Mouse (Mus musculus) forebrain, embryonic 13.5 days (tissue): ENCODE measurements around the gene Cd7. TPM values are rescaled to one million over a fixed set of nuclear protein-coding genes. Genes with fewer than 3 reads are reported as not detected.

Source experiments
- ATAC-seq: fragments of 200-750 bp; cut with Nextera tagmentation; 2 replicates; pipeline ENCODE4 v1.8.0; 2017
- H3K27ac ChIP-seq: fragments of 300-500 bp; sonication (generic); 2 replicates; pipeline ENCODE4 v1.5.1; 2015; ENCODE audit warnings: inconsistent platforms, mild to moderate bottlenecking, moderate library complexity
- H3K27me3 ChIP-seq: fragments of 300-500 bp; sonication (generic); 2 replicates; pipeline ENCODE4 v1.6.1; 2015; ENCODE audit warnings: mild to moderate bottlenecking, inconsistent platforms
- H3K36me3 ChIP-seq: fragments of 300-500 bp; sonication (generic); 2 replicates; pipeline ENCODE4 v1.6.1; 2015; ENCODE audit warnings: mild to moderate bottlenecking, inconsistent platforms; ENCODE audit not compliant: poor library complexity, severe bottlenecking
- H3K4me1 ChIP-seq: fragments of 300-500 bp; sonication (generic); 2 replicates; pipeline ENCODE4 v1.6.1; 2015; ENCODE audit warnings: inconsistent platforms
- H3K4me2 ChIP-seq: fragments of 300-500 bp; sonication (generic); 2 replicates; pipeline ENCODE4 v1.6.1; 2015; ENCODE audit warnings: inconsistent platforms, mild to moderate bottlenecking, moderate library complexity
- H3K4me3 ChIP-seq: fragments of 300-500 bp; sonication (generic); 2 replicates; pipeline ENCODE4 v1.5.1; 2015; ENCODE audit warnings: mild to moderate bottlenecking, inconsistent platforms
- H3K9ac ChIP-seq: fragments of 300-500 bp; sonication (generic); 2 replicates; pipeline ENCODE4 v1.6.1; 2015; ENCODE audit warnings: mild to moderate bottlenecking, inconsistent platforms
- H3K9me3 ChIP-seq: fragments of 300-500 bp; sonication (generic); replicated peaks from 2 replicates; pipeline ENCODE4 v1.6.1; 2016; ENCODE audit warnings: inconsistent platforms
- WGBS: fragments of 180-500 bp; shearing (Covaris S2); methylation state at CpG from one replicate; pipeline ENCODE4 v1.1.7; 2015; 5-methylcytosine and 5-hydroxymethylcytosine counted together
- polyA plus RNA-seq: library from polyadenylated mRNA; unstranded; fragments of >200 nt; fragmentation: Nextera tagmentation; extraction: Ambion mirVana; gene quantifications from 2 replicates; pipeline ENCODE4 v1.2.1, GENCODE M21; 2015

The Cd7 gene
- polyA plus RNA-seq, 1 experiment from 2014 or later: not detected

DNA sequence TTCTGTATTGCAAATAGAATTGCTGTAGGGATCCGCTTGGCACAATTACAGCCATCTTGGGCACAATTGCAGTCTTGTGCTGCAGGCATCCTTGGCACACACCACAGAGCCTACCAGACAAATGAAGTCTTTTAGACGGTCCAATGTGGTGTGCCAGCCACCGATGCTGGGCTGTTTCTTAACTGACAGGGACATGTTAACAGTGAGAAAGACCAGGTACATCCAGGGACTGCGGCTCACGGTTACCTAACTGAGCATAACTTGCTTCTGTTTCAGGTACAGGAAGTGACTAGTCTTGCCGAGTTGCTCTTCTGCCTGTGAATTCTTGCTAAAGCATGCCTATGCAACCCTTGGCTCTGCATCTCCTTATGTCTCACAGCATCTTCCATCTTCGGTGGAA, 25.6 kb downstream of the Cd7 start:
- Histone ChIP-seq H3K36me3 (no peaks in the 10 kb centered on the region), H3K9ac (no peak overlapping the region), H3K4me1 (0 out of 2 replicates have a peak, but pooled peaks cover 10% of the 10 kb centered on the region), H3K9me3 (no peaks in the 10 kb centered on the region), H3K4me2 (no peak overlapping the region), H3K27ac (no peak overlapping the region), H3K27me3 (no peaks in the 10 kb centered on the region), H3K4me3 (no peak overlapping the region)
- WGBS: 84% methylated on average over 7 of the region's 7 CpGs
- no peak for ATAC-seq

DNA sequence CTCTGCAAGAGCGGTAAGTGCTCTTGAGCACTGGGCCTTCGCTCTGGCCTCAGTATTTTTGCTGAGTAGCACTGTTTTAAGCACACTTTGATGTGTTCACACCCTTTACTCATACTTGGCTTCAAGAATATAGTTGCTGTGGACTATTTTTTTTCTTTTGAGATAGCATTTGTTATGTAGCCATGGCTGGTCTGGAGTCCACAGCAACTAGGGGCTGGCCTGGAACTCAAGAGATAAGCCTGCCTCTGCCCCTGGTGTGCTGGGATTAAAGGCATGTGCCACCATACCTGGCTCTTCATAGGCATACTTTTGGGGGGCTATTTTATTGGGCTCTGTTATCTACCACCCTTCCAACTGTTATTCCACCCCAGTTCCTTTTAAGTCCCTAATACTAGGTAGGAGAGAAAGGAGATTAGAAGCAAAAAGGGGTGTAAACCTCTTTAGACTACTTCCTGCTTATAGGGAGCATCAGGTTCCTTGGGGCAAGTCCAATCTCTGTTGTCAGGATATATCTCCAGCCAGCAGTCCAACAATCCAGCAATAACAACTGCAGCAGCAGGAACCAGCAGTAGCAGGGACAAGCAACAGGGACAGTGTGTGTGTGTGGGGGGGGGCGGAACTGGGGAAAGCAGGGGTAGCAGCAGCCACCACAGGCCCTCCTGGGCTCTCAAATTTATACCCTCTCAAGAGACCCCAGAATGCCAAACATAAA, 29.0 kb downstream of the Cd7 start:
- Histone ChIP-seq H3K27ac (no peak overlapping the region), H3K9ac (no peak overlapping the region), H3K4me1 (0 out of 2 replicates have a peak, but pooled peaks cover 6% of the 10 kb centered on the region), H3K4me2 (no peak overlapping the region), H3K27me3 (no peaks in the 10 kb centered on the region), H3K9me3 (no peaks in the 10 kb centered on the region), H3K4me3 (no peak overlapping the region), H3K36me3 (no peaks in the 10 kb centered on the region)
- WGBS: 89% methylated on average over 3 of the region's 3 CpGs
- no peak for ATAC-seq

DNA sequence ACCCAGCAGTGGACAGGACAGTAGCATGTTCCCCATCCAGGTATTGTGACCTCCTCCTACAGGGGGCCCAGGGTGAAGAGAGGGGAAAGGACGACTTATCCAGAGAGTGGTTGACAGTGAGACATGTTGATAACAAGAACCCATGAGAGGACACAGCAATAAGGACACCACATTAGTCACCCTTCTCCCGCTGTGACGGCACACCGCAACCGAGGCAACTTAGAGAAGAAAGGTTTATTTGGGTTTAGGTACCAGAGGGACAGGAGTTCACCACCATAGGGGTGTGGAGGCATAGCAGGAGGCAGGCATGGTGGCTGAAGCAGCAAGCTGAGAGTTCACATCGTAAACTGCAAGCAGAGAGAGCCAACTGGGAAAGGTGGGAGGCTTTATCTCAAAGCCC, 33.0 kb downstream of the Cd7 start:
- no peaks in the 10 kb centered on the region for H3K9me3 ChIP-seq
- no peak for ATAC-seq
- H3K4me1 ChIP-seq: no peaks in the 10 kb centered on the region
- H3K9ac ChIP-seq: no peak overlapping the region
- 74% methylated on average over 6 of the region's 6 CpGs for WGBS
- H3K27me3 ChIP-seq: no peaks in the 10 kb centered on the region
- no peak overlapping the region for H3K4me3 ChIP-seq
- H3K27ac ChIP-seq: no peak overlapping the region
- H3K36me3 ChIP-seq: no peaks in the 10 kb centered on the region
- H3K4me2 ChIP-seq: no peak overlapping the region

DNA sequence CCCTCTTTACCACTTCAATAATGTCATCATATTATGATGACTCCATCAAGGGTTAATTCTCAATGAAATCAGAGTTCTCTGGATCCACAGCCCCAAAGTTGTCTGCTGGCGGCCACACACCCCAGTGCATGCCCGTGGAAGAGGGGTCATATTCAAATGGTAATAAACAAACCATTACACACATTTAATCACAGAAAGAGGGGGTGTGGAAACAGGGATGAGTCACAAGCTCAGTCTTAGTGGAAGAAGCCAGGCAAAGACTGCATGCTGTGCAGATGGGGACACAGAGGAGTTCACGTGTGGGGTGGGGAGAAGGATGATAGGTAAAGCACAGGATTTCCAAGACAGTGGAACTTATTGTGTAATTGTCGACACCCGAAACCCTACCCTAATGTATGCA, 34.9 kb downstream of the Cd7 start:
- ATAC-seq: no peak
- 62% methylated on average over 5 of the region's 5 CpGs for WGBS
- no peaks in the 10 kb centered on the region for H3K9me3 ChIP-seq
- H3K36me3 ChIP-seq: peaks cover 2% of the 10 kb centered on the region; the same call in 1 of the 2 replicates
- H3K4me1 ChIP-seq: no peaks in the 10 kb centered on the region
- no peak overlapping the region for H3K9ac ChIP-seq
- H3K27me3 ChIP-seq: no peaks in the 10 kb centered on the region
- no peak overlapping the region for H3K27ac ChIP-seq
- no peak overlapping the region for H3K4me3 ChIP-seq
- H3K4me2 ChIP-seq: no peak overlapping the region

DNA sequence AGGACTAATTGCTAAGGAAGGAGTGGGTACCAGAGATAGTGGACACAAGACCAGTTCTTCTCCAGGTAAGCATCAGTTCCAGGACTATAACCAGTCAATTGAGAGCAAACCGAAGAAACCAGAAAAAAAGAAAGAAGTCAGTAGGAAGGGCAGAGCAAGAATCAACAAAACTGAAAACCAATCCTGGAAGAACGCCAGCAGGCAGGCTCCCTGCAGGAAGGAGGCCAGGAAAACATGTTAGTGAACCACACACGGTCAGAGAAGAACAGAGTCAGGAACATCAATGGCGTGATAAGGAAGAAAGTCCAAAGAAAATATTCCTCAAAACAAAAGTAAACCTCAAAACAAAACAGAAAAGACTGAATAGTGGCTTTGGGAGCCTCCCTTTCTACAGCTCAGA, 37.3 kb downstream of the Cd7 start:
- no peak overlapping the region for H3K9ac ChIP-seq
- ATAC-seq: no peak
- no peak overlapping the region for H3K4me2 ChIP-seq
- no peaks in the 10 kb centered on the region for H3K27me3 ChIP-seq
- peaks cover 4% of the 10 kb centered on the region; the same call in 1 of the 2 replicates for H3K36me3 ChIP-seq
- no peaks in the 10 kb centered on the region for H3K4me1 ChIP-seq
- no peak overlapping the region for H3K4me3 ChIP-seq
- 75% methylated on average over 4 of the region's 4 CpGs for WGBS
- no peaks in the 10 kb centered on the region for H3K9me3 ChIP-seq
- no peak overlapping the region for H3K27ac ChIP-seq

DNA sequence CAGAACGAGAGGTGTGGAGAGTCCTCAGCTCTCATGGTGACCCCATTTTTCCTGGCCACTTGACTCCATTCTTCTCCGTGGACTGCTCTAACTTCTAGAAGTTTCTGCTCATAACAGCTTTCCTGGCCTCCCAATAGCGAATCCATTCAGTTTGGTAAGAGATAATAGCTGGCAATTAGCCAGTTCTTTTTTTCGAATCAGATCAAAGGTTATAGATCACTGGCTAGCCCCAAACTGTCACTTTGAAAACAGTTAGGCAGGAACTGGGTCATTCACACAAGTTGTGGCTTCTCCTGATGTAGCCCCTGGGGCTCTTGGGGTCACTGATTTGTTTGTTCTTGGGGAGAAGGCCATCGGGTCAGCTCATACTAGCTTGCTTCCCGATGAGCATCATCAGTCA, 44.5 kb downstream of the Cd7 start:
- Histone ChIP-seq H3K36me3 (peaks cover 4% of the 10 kb centered on the region; the same call in 1 of the 2 replicates), H3K4me3 (no peak overlapping the region), H3K4me2 (no peak overlapping the region), H3K27ac (no peak overlapping the region), H3K27me3 (no peaks in the 10 kb centered on the region), H3K9me3 (no peaks in the 10 kb centered on the region), H3K9ac (no peak overlapping the region), H3K4me1 (peaks cover 26% of the 10 kb centered on the region)
- no peak for ATAC-seq
- 90% methylated on average over 6 of the region's 6 CpGs for WGBS

DNA sequence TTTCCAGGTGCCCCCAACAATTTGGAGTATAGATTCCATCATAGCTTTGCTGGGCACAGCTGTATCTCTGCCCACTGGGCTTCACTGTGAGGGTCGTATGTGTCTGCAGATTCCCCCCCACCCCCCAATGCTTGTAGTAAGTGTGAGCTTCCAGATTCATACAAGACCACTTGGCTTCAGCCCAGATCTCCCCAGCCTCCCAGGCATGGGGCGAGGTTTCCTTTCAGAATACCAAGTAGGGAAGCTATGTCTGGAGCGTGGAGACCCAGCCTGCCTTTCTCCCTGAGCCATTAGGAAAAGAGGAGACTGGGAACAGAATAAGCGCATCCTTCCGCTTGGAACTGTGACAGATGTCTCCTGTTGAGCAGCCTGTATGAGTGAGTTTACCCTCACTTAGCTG, 45.6 kb downstream of the Cd7 start:
- 78% methylated on average over 5 of the region's 5 CpGs for WGBS

DNA sequence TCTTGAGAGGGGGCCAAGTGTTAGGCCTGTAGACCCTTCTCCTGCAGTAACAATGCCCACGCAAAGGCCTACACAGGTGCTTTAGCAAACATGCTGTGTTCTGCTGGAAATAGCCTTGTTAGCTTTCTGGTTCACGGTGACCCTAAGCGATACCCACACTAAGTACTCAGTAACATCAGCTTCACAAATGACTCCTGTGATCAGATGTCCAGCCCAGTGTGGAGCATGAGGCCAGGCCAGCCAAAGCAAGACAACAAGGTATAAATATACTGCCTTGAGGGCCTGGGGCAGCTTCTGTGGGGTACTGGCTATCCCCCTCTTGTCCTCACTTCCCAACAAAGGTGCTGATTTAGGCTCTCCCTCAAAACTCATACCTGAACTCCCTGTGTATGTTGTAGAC, 46.1 kb downstream of the Cd7 start:
- 92% methylated on average over 3 of the region's 3 CpGs for WGBS
- no peak overlapping the region for H3K4me2 ChIP-seq
- ATAC-seq: no peak

More for the DNA sequence above, 45.6 kb downstream of the Cd7 start:
- Histone ChIP-seq H3K4me2 (no peak overlapping the region), H3K27me3 (no peaks in the 10 kb centered on the region), H3K4me3 (no peak overlapping the region), H3K27ac (no peak overlapping the region), H3K36me3 (no peaks in the 10 kb centered on the region), H3K4me1 (peaks cover 38% of the 10 kb centered on the region), H3K9ac (0 out of 2 replicates have a peak overlapping the region, but pooled peaks have one; percentile 34), H3K9me3 (no peaks in the 10 kb centered on the region)
- no peak for ATAC-seq

DNA sequence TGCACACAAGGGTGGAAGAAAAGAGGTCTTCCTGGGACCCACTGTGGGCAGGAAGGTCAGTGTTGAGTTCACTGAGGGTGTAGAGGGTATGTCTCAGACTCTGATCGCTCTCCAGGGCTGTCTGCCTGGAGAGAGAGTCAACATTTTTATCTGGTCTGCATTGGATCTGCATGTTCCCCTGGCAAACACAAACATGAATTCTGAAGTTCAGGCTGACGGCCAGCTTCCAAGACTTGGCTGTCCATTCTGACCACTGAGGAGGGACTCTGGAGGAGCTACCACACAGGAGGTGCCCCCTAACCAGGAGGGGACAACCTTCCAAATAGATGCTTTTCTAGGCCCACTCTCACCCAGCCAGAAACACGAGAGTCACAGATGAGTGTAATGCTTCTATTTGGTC, 47.4 kb downstream of the Cd7 start:
- H3K4me2 ChIP-seq: peak overlapping the region; percentile 94
- 81% methylated on average over 3 of the region's 3 CpGs for WGBS
- peaks cover 6% of the 10 kb centered on the region; the same call in 1 of the 2 replicates for H3K36me3 ChIP-seq
- H3K4me3 ChIP-seq: peak overlapping the region; percentile 100
- H3K9me3 ChIP-seq: no peaks in the 10 kb centered on the region
- peaks cover 56% of the 10 kb centered on the region for H3K4me1 ChIP-seq
- peak overlapping the region; percentile 95 for H3K27ac ChIP-seq
- H3K27me3 ChIP-seq: no peaks in the 10 kb centered on the region
- H3K9ac ChIP-seq: peak overlapping the region; percentile 100
- no peak; the same call in 1 of the 2 replicates for ATAC-seq

More for the DNA sequence above, 46.1 kb downstream of the Cd7 start:
- H3K27me3 ChIP-seq: no peaks in the 10 kb centered on the region
- H3K36me3 ChIP-seq: no peaks in the 10 kb centered on the region
- H3K9me3 ChIP-seq: no peaks in the 10 kb centered on the region
- H3K4me3 ChIP-seq: no peak overlapping the region
- peaks cover 43% of the 10 kb centered on the region for H3K4me1 ChIP-seq
- H3K27ac ChIP-seq: no peak overlapping the region
- H3K9ac ChIP-seq: no peak overlapping the region

DNA sequence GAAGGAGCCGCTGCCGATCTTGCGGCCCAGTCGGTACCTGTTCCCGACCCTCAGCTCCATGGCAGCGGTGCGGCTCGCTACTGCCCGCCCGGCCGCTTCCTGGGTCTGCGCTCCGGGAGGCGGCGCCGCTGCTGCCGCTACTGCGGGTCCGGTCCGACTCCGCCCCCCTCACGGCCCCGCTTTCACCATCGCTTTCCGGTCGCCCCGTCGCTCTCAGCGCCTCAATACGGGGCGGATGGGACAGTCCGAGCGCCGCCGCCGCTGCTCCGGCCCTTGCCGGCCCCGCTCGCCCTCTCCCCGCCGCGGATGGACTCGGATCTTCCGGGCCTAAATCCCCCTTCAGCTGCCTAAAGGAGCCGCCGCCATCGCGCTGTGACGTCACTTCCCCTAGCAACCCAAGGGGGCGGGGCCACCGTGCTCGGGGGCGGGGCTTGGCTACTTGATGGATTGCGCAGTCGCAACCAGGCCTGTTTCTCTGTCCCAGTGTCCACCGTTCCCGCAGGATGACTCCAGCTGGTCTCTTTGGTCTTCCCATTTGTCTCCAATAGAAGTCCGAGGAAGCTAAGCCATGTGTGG, 48.2 kb downstream of the Cd7 start, which contains the start of gene Csnk1d:
TSS of gene Csnk1d (minus strand) at position 380 of the 576 bp plus-strand sequence.
- H3K27me3 ChIP-seq: no peaks in the 10 kb centered on the region
- H3K4me3 ChIP-seq: peak within 1 kb of the TSS; percentile 100
- peak within 1 kb of the TSS; percentile 94 for H3K4me2 ChIP-seq
- peaks cover 10% of the 10 kb centered on the region for H3K36me3 ChIP-seq
- H3K4me1 ChIP-seq: peaks cover 56% of the 10 kb centered on the region
- WGBS: under 1% methylated on average over 59 of the region's 59 CpGs
- peak within 1 kb of the TSS; percentile 100 for H3K9ac ChIP-seq
- ATAC-seq: peak; percentile 90
- peak within 1 kb of the TSS; percentile 95 for H3K27ac ChIP-seq
- no peaks in the 10 kb centered on the region for H3K9me3 ChIP-seq

DNA sequence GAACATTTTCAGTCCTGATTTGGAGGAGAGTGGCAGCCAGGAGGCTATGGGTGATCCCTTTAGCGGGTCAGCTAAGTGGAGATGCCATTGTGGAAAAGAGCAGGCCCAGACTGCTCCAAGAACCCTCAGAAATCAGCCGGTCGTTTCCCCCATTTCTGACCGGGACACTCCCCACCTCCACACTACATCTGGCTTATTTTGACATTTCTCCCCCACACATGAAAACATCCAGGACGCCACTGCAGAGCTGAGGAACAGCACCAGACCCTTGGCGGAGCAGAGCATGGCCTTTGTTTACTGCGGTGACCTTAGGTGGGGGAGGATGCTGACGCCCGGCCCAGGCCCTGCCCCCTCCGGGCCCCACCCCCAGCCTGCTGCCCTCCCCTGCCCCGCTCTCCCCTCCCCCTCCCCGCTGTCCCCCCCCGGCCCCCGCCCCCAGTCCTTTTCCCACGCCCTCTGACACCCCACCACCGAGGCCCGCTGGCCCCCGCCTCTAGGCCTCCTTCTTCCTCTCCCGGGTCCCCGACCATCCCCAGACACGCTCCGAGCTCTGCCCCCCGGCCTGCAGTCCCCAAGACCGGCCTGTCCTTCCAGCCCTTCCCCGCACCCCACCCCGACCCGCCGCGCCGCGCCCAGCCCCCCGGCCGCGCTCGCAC, 49.0 kb downstream of the Cd7 start:
- no peaks in the 10 kb centered on the region for H3K9me3 ChIP-seq
- H3K27ac ChIP-seq: peak overlapping the region; percentile 95
- no peaks in the 10 kb centered on the region for H3K27me3 ChIP-seq
- peak overlapping the region; percentile 94 for H3K4me2 ChIP-seq
- H3K4me1 ChIP-seq: peaks cover 56% of the 10 kb centered on the region
- H3K36me3 ChIP-seq: peaks cover 18% of the 10 kb centered on the region
- H3K9ac ChIP-seq: peak overlapping the region; percentile 100
- WGBS: 1% methylated on average over 17 of the region's 35 CpGs
- ATAC-seq: peak; percentile 57
- peak overlapping the region; percentile 100 for H3K4me3 ChIP-seq

DNA sequence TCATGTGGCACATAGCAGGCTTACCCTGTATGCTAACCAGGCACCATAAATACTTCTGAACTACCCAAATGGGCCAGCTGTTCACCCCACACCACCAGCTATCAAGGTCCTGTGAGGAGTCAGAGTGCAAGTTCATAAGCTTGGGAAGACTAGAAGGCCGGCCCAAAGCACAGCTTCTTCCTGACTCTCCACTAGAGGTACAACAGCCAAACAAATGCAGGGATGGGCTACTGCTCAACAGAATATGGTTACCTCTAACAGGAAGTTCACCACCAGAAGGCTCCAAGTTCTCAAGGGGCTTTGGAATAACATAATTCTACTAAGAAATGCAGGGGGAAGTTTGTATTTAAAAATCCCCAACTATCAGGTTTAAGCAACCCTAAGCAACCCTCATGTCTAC, 49.7 kb downstream of the Cd7 start:
- Histone ChIP-seq H3K4me3 (peak overlapping the region; percentile 100), H3K27me3 (no peaks in the 10 kb centered on the region), H3K4me1 (peaks cover 56% of the 10 kb centered on the region), H3K4me2 (peak overlapping the region; percentile 94), H3K9ac (peak overlapping the region; percentile 100), H3K36me3 (peaks cover 23% of the 10 kb centered on the region), H3K27ac (0 out of 2 replicates have a peak overlapping the region, but pooled peaks have one; percentile 95), H3K9me3 (no peaks in the 10 kb centered on the region)
- no peak for ATAC-seq
- 43% methylated on average over 1 of the region's 1 CpGs for WGBS
